Mouse (Mus musculus) embryonic fibroblast, embryonic 13.5 days (primary cell): Measurements from ENCODE around the gene Pmepa1. TPM values are rescaled to one million over a fixed set of nuclear protein-coding genes. Genes with fewer than 3 reads are reported as not detected.

ENCODE experiments used
- H3K27ac ChIP-seq: 2 replicates; pipeline ENCODE4 v1.5.1; 2012; ENCODE audit warnings: low read length, control low read depth, inconsistent platforms; ENCODE audit not compliant: insufficient read depth
- H3K4me1 ChIP-seq: 2 replicates; pipeline ENCODE4 v1.6.1; 2011; ENCODE audit warnings: low read length; ENCODE audit not compliant: control insufficient read depth, insufficient read depth
- H3K4me3 ChIP-seq: 2 replicates; pipeline ENCODE4 v1.5.1; 2011; ENCODE audit warnings: mild to moderate bottlenecking, control low read depth, low read length; ENCODE audit not compliant: insufficient read depth
- CTCF ChIP-seq: IDR thresholded peaks from 2 replicates; pipeline ENCODE4 v1.5.1; 2011; ENCODE audit warnings: mild to moderate bottlenecking, control low read depth, low read length, moderate library complexity, borderline replicate concordance; ENCODE audit not compliant: insufficient read depth
- POLR2A ChIP-seq: IDR thresholded peaks from 2 replicates; pipeline ENCODE4 v1.6.1; 2011; ENCODE audit warnings: low read depth, mild to moderate bottlenecking, control low read depth, low read length, moderate library complexity
- polyA plus RNA-seq: library from polyadenylated mRNA; stranded (reverse); fragments of >200 nt; gene quantifications from 2 replicates; pipeline ENCODE4 v1.2.4, GENCODE M21; 2011; ENCODE audit warnings: low read depth; ENCODE audit not compliant: missing spikeins, insufficient read length

Gene Pmepa1
- polyA plus RNA-seq, 1 experiment: 141 TPM

DNA sequence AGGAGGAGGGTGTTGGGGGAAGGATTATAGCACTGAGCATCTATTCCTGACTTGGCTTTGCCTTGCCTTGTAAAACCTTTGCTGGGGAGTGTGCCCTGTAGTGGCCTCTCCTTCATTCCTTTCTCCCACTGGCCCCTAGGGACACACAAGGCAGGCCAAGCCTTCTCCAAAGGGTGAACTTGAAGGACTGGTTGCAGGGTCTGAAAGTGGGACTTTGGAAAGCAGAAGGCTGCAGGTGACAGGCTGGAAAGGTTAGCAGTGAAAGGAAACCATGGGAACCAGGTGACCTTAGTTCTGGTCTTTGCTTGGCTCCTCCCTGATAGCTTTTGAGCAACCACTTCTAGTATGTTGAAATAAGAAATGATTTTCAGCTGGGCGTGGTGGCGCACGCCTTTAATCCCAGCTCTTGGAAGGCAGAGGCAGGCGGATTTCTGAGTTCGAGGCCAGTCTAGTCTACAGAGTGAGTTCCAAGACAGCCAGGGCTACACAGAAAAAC, 58.5 kb downstream of the Pmepa1 start:
- TF ChIP-seq POLR2A: no peak
- no peak for TF ChIP-seq CTCF
- no peak overlapping the region for H3K4me3 ChIP-seq
- H3K27ac ChIP-seq: no peak overlapping the region
- H3K4me1 ChIP-seq: no peaks in the 10 kb centered on the region

DNA sequence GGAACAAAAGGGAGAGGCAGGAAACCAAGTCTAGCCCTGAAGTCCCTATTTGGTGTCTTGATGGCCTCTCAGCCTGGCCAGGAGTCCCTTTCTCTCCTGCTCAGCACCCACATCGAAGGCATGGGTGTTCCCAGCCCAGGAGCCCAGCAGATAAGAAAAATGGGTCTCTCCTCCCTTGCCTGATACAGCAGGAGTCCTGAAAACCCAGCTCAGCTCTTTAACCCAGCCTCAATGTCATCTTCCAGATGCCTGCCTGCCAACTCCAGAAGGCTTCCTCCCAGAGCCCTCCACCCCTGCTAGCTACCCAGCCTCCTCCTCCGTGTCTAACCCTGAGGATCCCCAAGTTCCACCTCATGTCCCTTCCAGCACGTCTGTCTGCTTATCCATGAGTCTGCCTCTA, 59.1 kb downstream of the Pmepa1 start:
- Histone ChIP-seq H3K4me3 (no peak overlapping the region), H3K27ac (no peak overlapping the region), H3K4me1 (no peaks in the 10 kb centered on the region)
- TF ChIP-seq CTCF (no peak), POLR2A (no peak)

DNA sequence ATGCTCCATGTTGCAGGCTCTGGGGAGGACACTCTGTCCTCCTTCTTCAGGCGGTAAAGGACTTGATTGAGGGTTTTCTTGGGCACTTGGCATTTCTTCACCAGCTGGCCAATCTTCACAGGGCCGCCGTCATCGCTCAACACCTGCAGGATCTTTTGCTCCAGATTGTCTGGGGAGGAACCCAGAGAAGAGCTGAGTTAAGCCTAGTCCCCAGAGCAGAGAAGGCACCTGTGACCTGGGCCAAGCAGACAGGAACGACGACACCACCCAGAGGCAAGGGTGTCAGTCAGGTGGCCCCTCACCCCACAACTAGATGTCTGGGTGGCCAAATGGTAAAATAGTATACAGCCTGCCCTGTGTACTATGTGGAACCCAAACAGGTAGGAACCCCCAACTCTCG, 59.5 kb downstream of the Pmepa1 start:
- Histone ChIP-seq H3K4me3 (no peak overlapping the region), H3K4me1 (no peaks in the 10 kb centered on the region), H3K27ac (no peak overlapping the region)
- no peak for TF ChIP-seq CTCF

DNA sequence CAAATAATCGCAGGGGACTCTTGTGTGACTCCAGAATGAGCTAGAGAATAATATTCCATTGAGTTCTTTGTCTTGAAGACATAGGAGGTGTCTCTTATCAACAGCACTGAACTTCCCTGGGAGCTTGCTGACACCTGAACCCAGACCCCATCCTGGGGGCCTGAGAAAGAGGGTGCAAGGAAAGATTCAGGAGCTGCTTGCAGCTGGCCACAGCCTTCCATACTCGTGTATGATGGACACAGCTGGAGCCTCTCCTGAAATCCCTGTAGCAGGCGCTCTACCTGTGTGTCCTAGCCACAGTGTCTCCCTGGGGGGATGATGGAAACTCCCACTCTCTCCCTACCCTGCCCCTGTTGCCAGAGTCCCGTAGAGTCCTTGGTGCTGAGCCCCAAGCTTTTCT, 64.1 kb downstream of the Pmepa1 start:
- Histone ChIP-seq H3K4me3 (no peak overlapping the region), H3K4me1 (no peaks in the 10 kb centered on the region), H3K27ac (no peak overlapping the region)
- TF ChIP-seq CTCF (no peak), POLR2A (no peak)

DNA sequence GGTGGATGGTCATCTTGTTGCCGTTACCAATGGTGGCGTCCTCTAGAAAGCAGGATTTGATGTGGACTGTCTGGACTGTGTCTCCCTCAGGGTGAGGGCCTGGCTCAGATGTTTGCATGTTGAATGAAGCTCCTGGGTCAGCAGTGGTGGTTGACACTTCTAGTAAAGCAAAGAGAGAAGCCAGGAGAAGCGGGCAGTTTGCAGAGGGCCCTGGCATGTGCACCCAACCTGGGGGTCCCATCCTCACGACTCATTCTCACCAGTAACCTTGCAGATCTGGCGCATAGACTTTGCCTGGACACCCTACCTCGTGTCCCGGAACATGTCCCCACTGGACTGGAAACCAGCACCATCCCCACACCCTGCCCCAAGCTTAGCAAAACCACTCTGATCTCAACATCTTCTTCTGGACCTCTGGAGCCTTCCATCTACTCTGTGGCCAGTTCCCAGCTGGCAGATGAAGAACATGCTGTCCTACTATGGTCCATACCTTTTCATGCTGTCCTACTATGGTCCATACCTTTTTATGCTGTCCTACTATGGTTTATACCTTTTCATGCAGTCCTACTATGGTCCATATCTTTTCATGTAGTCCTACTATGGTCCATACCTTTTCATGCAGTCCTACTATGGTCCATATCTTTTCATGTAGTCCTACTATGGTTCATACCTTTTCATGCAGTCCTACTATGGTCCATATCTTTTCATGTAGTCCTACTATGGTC, 67.1 kb downstream of the Pmepa1 start:
- Histone ChIP-seq H3K4me1 (no peaks in the 10 kb centered on the region), H3K27ac (no peak overlapping the region), H3K4me3 (no peak overlapping the region)
- TF ChIP-seq CTCF (no peak), POLR2A (no peak)

DNA sequence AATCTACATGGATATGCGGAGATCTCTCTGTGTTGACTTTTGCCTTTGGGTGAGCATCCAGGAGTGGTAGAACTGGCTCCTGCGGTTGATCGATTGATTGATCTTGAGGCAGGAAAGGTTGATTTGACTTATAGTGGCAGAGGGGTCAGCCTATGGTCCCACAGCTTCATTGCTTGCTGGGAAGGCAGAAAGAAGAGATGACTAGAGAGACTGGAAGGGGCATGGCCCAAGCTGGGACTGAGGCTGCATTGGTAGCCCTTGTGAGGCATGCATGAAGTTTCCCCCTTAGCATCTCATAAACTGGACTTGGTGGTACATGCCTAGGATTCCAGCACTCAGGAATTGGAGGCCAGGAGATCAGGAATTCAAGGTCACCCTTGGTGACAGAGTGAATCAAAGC, 69.3 kb downstream of the Pmepa1 start:
- Histone ChIP-seq H3K4me3 (no peak overlapping the region), H3K4me1 (no peaks in the 10 kb centered on the region), H3K27ac (no peak overlapping the region)
- TF ChIP-seq CTCF (no peak), POLR2A (no peak)

DNA sequence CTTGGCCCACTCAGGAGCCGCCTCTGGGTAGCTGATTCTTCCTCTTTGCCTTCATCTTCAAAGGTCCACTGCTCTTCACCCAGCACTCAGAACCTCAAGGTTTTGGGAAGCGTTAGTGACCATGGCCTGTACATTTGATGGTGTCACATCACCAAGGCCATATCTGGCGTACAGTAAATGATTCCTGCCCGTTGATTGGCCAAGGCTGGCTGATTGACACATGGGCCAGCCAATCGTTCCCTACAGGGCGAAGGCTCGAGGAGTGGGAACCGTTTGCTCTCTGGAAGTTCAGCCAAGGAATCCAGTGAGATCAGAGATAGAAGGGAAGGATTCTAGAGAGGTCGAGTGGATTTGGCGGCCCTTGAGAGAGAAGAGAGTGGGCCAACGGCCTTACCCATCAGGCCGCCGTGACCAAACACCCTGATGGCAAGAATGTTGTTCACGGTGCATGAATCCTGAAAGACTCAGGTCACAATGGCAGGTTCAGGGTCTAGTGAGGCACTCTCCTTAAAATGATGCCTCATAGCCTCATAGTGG, 70.7 kb downstream of the Pmepa1 start:
- no peak overlapping the region for H3K27ac ChIP-seq
- TF ChIP-seq POLR2A (no peak), CTCF (no peak)
- H3K4me1 ChIP-seq: no peaks in the 10 kb centered on the region
- H3K4me3 ChIP-seq: no peak overlapping the region

DNA sequence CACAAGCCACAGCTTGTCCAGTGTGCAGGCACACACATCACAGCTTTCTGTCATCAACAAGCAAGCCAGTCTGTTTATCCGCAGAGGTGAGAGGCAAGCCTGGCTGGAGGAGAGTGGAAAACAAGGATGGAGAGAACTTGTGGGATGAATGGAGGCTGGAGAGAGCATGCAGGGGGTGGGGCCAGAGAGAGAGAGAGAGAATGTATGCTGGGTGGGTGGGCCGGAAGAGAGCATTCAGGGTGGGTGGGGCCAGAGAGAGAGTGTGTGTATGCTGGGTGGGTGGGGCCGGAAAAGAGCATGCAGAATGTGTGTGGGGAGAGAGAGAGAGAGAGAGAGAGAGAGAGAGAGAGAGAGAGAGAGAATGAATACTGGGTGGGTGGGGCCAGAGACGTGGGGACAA, 71.7 kb downstream of the Pmepa1 start:
- no peaks in the 10 kb centered on the region for H3K4me1 ChIP-seq
- no peak overlapping the region for H3K27ac ChIP-seq
- no peak overlapping the region for H3K4me3 ChIP-seq
- no peak for TF ChIP-seq POLR2A
- TF ChIP-seq CTCF: no peak

DNA sequence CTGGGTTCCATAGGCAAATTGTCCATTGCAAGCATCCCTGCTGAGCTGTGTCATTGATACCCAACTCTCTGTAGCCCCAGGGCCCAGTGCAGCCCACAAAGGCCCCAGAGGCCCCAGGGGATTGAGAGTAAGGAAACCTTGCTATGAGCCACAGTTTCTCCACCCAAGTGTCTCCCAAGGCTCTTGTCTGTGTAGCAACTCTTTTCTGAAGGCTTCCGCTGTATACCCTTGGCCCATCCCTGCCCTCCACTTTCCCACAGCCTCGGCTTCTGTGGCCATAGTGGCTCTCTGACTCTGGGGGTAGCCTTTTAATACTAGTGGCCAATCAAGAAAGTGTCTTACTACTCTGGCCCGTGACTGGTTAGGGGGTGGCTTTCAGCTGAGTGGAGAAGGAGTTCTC, 72.6 kb downstream of the Pmepa1 start:
- Histone ChIP-seq H3K4me3 (no peak overlapping the region), H3K27ac (no peak overlapping the region), H3K4me1 (no peaks in the 10 kb centered on the region)
- no peak for TF ChIP-seq POLR2A
- TF ChIP-seq CTCF: no peak

DNA sequence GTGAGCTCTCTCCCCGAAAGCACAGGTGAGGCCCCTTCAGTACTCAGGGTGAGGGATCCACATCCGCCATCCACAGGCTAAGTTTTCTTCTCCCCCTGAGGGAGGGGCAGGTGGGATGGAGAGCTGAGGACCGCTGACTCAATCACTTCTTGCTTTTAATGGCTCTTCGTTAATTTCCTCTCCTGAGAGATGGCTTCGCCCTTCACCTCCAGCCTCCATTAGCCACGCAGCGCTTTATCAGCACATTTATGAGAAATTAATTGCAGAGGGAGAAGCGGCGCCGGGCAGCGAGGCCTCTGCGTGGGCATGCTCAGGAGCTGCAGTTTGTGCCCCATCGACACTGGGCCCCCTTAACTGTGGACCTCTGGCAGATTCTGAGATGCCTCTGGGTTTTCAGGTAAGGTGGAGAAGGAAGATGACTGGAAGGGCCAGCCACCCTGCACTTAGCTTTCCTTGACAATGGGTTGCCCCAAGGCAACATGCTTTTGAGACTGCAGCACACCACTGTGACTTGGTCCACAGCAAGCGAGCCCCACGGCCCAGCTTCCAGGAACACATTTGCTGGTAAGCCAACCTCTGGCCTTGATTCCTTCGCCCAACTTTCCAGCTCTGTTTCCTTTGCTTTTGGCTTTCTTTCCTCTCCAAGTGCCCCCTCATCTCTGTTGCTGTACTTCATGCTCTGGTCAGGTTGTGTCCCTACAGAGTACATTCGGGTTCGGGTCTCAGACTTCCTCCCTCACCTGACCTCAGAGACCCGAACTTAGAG, 73.2 kb downstream of the Pmepa1 start:
- TF ChIP-seq POLR2A: no peak
- TF ChIP-seq CTCF: no peak
- Histone ChIP-seq H3K4me3 (no peak overlapping the region), H3K4me1 (no peaks in the 10 kb centered on the region)

More for the DNA sequence above, 73.2 kb downstream of the Pmepa1 start:
- H3K27ac ChIP-seq: no peak overlapping the region
